In genomic region chr8:84706610-84707266, GRCm38 (mm10) we compare ENCODE assay signal across 8 mouse cellular contexts. TPM values are rescaled to one million over a fixed set of nuclear protein-coding genes. Genes with fewer than 3 reads are reported as not detected.
DNase-seq lines count a peak whose midpoint lies in the region; ATAC-seq and TF ChIP-seq lines count a peak whose summit lies in the region.

No protein-coding gene starts in this region.

- peak; percentile 37 for DNase-seq in cerebellum, adult 11-12 months
- no peak for DNase-seq in cerebellum, adult 2 months
- DNase-seq in gastrocnemius, postnatal 14 days = peak; percentile 66
- DNase-seq in frontal cortex, adult 2 months (ENCODE audit: extremely low spot score in 1 of 2, low spot score in 1 of 2) = no peak
- no peak for DNase-seq in left cerebral cortex, adult 8-10 months (ENCODE audit: low spot score in 2 of 2)

- H3K27ac ChIP-seq in cerebellum, adult 2 months (ENCODE audit: insufficient read depth, low read length) = no peak overlapping the region
- H3K27ac ChIP-seq in limb, embryonic 12.5 days = peak overlapping the region; percentile 56; the same call in 1 of the 2 replicates
- peak overlapping the region; percentile 85 for H3K27ac ChIP-seq in midbrain, embryonic 13.5 days

- no peaks in the 10 kb centered on the region for H3K36me3 ChIP-seq in E14TG2a.4 (ENCODE audit: insufficient read depth, low read length)
- peaks cover 20% of the 10 kb centered on the region; the same call in 1 of the 2 replicates for H3K36me3 ChIP-seq in limb, embryonic 12.5 days
- H3K36me3 ChIP-seq in midbrain, embryonic 13.5 days = no peaks in the 10 kb centered on the region

- peak overlapping the region; percentile 49 for H3K4me2 ChIP-seq in limb, embryonic 12.5 days
- H3K4me2 ChIP-seq in midbrain, embryonic 13.5 days (replicated peaks) = peak overlapping the region; percentile 43

- no peak overlapping the region for H3K4me3 ChIP-seq in cerebellum, adult 2 months (replicated peaks; ENCODE audit: insufficient read depth, low read depth, low read length)
- H3K4me3 ChIP-seq in E14TG2a.4 (replicated peaks; ENCODE audit: low read length) = peak overlapping the region; percentile 66
- H3K4me3 ChIP-seq in limb, embryonic 12.5 days (replicated peaks) = peak overlapping the region; percentile 26
- H3K4me3 ChIP-seq in midbrain, embryonic 13.5 days (replicated peaks) = peak overlapping the region; percentile 28

- no peak for ATAC-seq in limb, embryonic 12.5 days (ENCODE audit: insufficient number of reproducible peaks, insufficient read depth, low FRiP score, low TSS enrichment, low read depth)
- ATAC-seq in midbrain, embryonic 13.5 days = no peak

- no peaks in the 10 kb centered on the region for H3K9me3 ChIP-seq in E14TG2a.4 (ENCODE audit: low read length)
- H3K9me3 ChIP-seq in limb, embryonic 12.5 days = no peaks in the 10 kb centered on the region
- H3K9me3 ChIP-seq in midbrain, embryonic 13.5 days = no peaks in the 10 kb centered on the region

- H3K4me1 ChIP-seq in cerebellum, adult 2 months (ENCODE audit: control insufficient read depth, insufficient read depth, low read length) = peaks cover 18% of the 10 kb centered on the region
- peaks cover 56% of the 10 kb centered on the region for H3K4me1 ChIP-seq in E14TG2a.4 (replicated peaks; ENCODE audit: low read depth, low read length)
- peaks cover 82% of the 10 kb centered on the region for H3K4me1 ChIP-seq in limb, embryonic 12.5 days (replicated peaks)
- peaks cover 63% of the 10 kb centered on the region for H3K4me1 ChIP-seq in midbrain, embryonic 13.5 days (replicated peaks)

- no peaks in the 10 kb centered on the region for H3K27me3 ChIP-seq in cerebellum, adult 2 months (ENCODE audit: control insufficient read depth, insufficient read depth, low read length)
- peaks cover 80% of the 10 kb centered on the region for H3K27me3 ChIP-seq in E14TG2a.4 (ENCODE audit: insufficient read depth, low read length)
- peaks cover 69% of the 10 kb centered on the region for H3K27me3 ChIP-seq in limb, embryonic 12.5 days
- H3K27me3 ChIP-seq in midbrain, embryonic 13.5 days = peaks cover 82% of the 10 kb centered on the region

- H3K9ac ChIP-seq in limb, embryonic 12.5 days (replicated peaks) = peak overlapping the region; percentile 55
- peak overlapping the region; percentile 56 for H3K9ac ChIP-seq in midbrain, embryonic 13.5 days (replicated peaks)

- no peak for TF ChIP-seq CTCF in cerebellum, adult 2 months (IDR thresholded peaks at IDR 0.05; ENCODE audit: borderline replicate concordance, insufficient read depth, low read depth, low read length)
- no peak for TF ChIP-seq CTCF in E14TG2a.4 (conservative IDR thresholded peaks at IDR 0.05; ENCODE audit: low read length)

- TF ChIP-seq POLR2A in cerebellum, adult 2 months (IDR thresholded peaks at IDR 0.05; ENCODE audit: borderline replicate concordance, insufficient read depth, low read length) = no peak

- WGBS in cerebellum, adult 2 months = 52% methylated on average over 45 of the region's 45 CpGs
- 3% methylated on average over 45 of the region's 45 CpGs for WGBS in limb, embryonic 12.5 days
- WGBS in midbrain, embryonic 13.5 days = under 1% methylated on average over 45 of the region's 45 CpGs

- intact Hi-C loops in gastrocnemius, postnatal 14 days (cut with DNase I; ENCODE audit: low total_unique reads) = no loop called here

RNA-seq across cellular contexts. Expression of gene Lyl1, which starts 5.5 kb away (rescaled TPM):
- polyA plus RNA-seq in cerebellum, adult 2 months (2012; rRNA removed) = 1.7 TPM in 2 replicates
- total RNA-seq in gastrocnemius, postnatal 14 days (2021) = 1 to 10 TPM; 2.7 to 2.9 TPM
- 3.7 and 4.7 TPM in 2 replicates for polyA plus RNA-seq in limb, embryonic 12.5 days (2016; fragmentation: Nextera tagmentation; extraction: Ambion mirVana)
- polyA plus RNA-seq in midbrain, embryonic 13.5 days (2015; fragmentation: Nextera tagmentation; extraction: Ambion mirVana) = 2.1 and 2.4 TPM in 2 replicates
- 2.9 and 4.1 TPM in 2 replicates for polyA plus RNA-seq in frontal cortex, adult 2 months (2012; rRNA removed)
- 1 to 10 TPM; 2.2 to 4.5 (median 3.4) TPM for total RNA-seq in left cerebral cortex, adult 8-10 months (2022)

RNA-seq across cellular contexts. Expression of gene G430095P16Rik, which starts 16.1 kb away (rescaled TPM):
- 0.27 and 0.33 TPM in 2 replicates for polyA plus RNA-seq in cerebellum, adult 2 months (2012; rRNA removed)
- total RNA-seq in gastrocnemius, postnatal 14 days (2021) = 1 to 10 TPM in 1 of 2 experiments, under 1 TPM in 1; 0.66 to 1.1 TPM
- polyA plus RNA-seq in limb, embryonic 12.5 days (2016; fragmentation: Nextera tagmentation; extraction: Ambion mirVana) = 9.7 and 11.8 TPM in 2 replicates
- polyA plus RNA-seq in midbrain, embryonic 13.5 days (2015; fragmentation: Nextera tagmentation; extraction: Ambion mirVana) = 1.3 and 1.9 TPM in 2 replicates
- polyA plus RNA-seq in frontal cortex, adult 2 months (2012; rRNA removed) = 0.36 TPM in 1 of 2 replicates, not detected in the other
- total RNA-seq in left cerebral cortex, adult 8-10 months (2022) = under 1 TPM in 1 of 4 experiments, not detected in 3; 0.55 TPM

RNA-seq across cellular contexts. Expression of gene Nacc1, which starts 19.1 kb away (rescaled TPM):
- 91.0 and 93.9 TPM in 2 replicates for polyA plus RNA-seq in cerebellum, adult 2 months (2012; rRNA removed)
- total RNA-seq in gastrocnemius, postnatal 14 days (2021) = 10 to 100 TPM; 25.7 to 33.6 TPM
- polyA plus RNA-seq in limb, embryonic 12.5 days (2016; fragmentation: Nextera tagmentation; extraction: Ambion mirVana) = 16.9 and 21.4 TPM in 2 replicates
- 16.8 and 17.3 TPM in 2 replicates for polyA plus RNA-seq in midbrain, embryonic 13.5 days (2015; fragmentation: Nextera tagmentation; extraction: Ambion mirVana)
- polyA plus RNA-seq in frontal cortex, adult 2 months (2012; rRNA removed) = 79.7 and 79.8 TPM in 2 replicates
- 10 to 100 TPM; 88.5 to 97.6 (median 93.9) TPM for total RNA-seq in left cerebral cortex, adult 8-10 months (2022)

RNA-seq across cellular contexts. Expression of gene Trmt1, which starts 20.6 kb away (rescaled TPM):
- polyA plus RNA-seq in cerebellum, adult 2 months (2012; rRNA removed) = 144 and 148 TPM in 2 replicates
- 10 to 100 TPM; 26.0 to 36.2 TPM for total RNA-seq in gastrocnemius, postnatal 14 days (2021)
- polyA plus RNA-seq in limb, embryonic 12.5 days (2016; fragmentation: Nextera tagmentation; extraction: Ambion mirVana) = 63.4 and 66.9 TPM in 2 replicates
- 50.1 and 55.7 TPM in 2 replicates for polyA plus RNA-seq in midbrain, embryonic 13.5 days (2015; fragmentation: Nextera tagmentation; extraction: Ambion mirVana)
- 143 and 157 TPM in 2 replicates for polyA plus RNA-seq in frontal cortex, adult 2 months (2012; rRNA removed)
- 100 to 1,000 TPM; 101 to 105 (median 103) TPM for total RNA-seq in left cerebral cortex, adult 8-10 months (2022)

RNA-seq across cellular contexts. Expression of gene Ier2, which starts 44.1 kb away (rescaled TPM):
- polyA plus RNA-seq in cerebellum, adult 2 months (2012; rRNA removed) = 13.9 and 15.1 TPM in 2 replicates
- 10 to 100 TPM; 10.5 to 10.8 TPM for total RNA-seq in gastrocnemius, postnatal 14 days (2021)
- polyA plus RNA-seq in limb, embryonic 12.5 days (2016; fragmentation: Nextera tagmentation; extraction: Ambion mirVana) = 134 and 144 TPM in 2 replicates
- polyA plus RNA-seq in midbrain, embryonic 13.5 days (2015; fragmentation: Nextera tagmentation; extraction: Ambion mirVana) = 20.0 and 26.3 TPM in 2 replicates
- polyA plus RNA-seq in frontal cortex, adult 2 months (2012; rRNA removed) = 11.1 and 21.5 TPM in 2 replicates
- 10 to 100 TPM in 2 of 4 experiments, 1 to 10 TPM in 2; 5.9 to 15.8 (median 8.9) TPM for total RNA-seq in left cerebral cortex, adult 8-10 months (2022)

Comparison
In these comparisons a context has a peak if more than half of its experiments do, and no peak if none do; other contexts are left out.
1. DNase-seq: peak in cerebellum, adult 11-12 months (single experiment) and gastrocnemius, postnatal 14 days (single experiment); none in cerebellum, adult 2 months (0 of 2), frontal cortex, adult 2 months (0 of 2) and left cerebral cortex, adult 8-10 months (0 of 2).